Mouse (Mus musculus): ENCODE measurements around the gene Pla2g4d.

Pla2g4d gene

GRCm38 (mm10) chr2:120288995-120289394 lies at the start of gene Pla2g4d:
Gene Pla2g4d, minus strand, starts transcription at chr2:120289197.
- DNase-seq, result no peak

GRCm38 (mm10) chr2:120337886-120338285 lies 48.9 kb upstream of the Pla2g4d start:
- DNase-seq, result peak; percentile 5

GRCm38 (mm10) chr2:120331575-120331974 lies 42.6 kb upstream of the Pla2g4d start:
- no peak for DNase-seq

GRCm38 (mm10) chr2:120315077-120315476 lies 26.1 kb upstream of the Pla2g4d start:
- no peak for DNase-seq

GRCm38 (mm10) chr2:120314487-120314886 lies 25.5 kb upstream of the Pla2g4d start:
- DNase-seq, result no peak

- DNase-seq, result no peak
These were observed 25.0 kb upstream of the Pla2g4d start, which contains the start of gene Pla2g4f for GRCm38 (mm10) chr2:120313976-120314375. Gene Pla2g4f, minus strand, starts transcription at chr2:120314165.

- no peak for DNase-seq
These were observed 23.4 kb upstream of the Pla2g4d start for GRCm38 (mm10) chr2:120312276-120312825.

GRCm38 (mm10) chr2:120304113-120304512 lies 15.1 kb upstream of the Pla2g4d start:
- DNase-seq, result no peak

- no peak for DNase-seq
These were observed 12.1 kb upstream of the Pla2g4d start for GRCm38 (mm10) chr2:120301076-120301475.

- no peak for DNase-seq
These were observed 10.9 kb upstream of the Pla2g4d start for GRCm38 (mm10) chr2:120299866-120300265.

GRCm38 (mm10) chr2:120296160-120296559 lies 7.2 kb upstream of the Pla2g4d start:
- no peak for DNase-seq

- DNase-seq, result no peak
These were observed 2.6 kb upstream of the Pla2g4d start for GRCm38 (mm10) chr2:120291471-120292078.

GRCm38 (mm10) chr2:120288401-120288800 lies 596 bp downstream of the Pla2g4d start:
- DNase-seq, result no peak

GRCm38 (mm10) chr2:120285639-120286038 lies 3.4 kb downstream of the Pla2g4d start:
- no peak for DNase-seq

GRCm38 (mm10) chr2:120284705-120285104 lies 4.3 kb downstream of the Pla2g4d start:
- DNase-seq, result no peak

GRCm38 (mm10) chr2:120284094-120284493 lies 4.9 kb downstream of the Pla2g4d start:
- no peak for DNase-seq

GRCm38 (mm10) chr2:120283550-120283949 lies 5.4 kb downstream of the Pla2g4d start:
- DNase-seq, result no peak

- no peak for DNase-seq
These were observed 7.8 kb downstream of the Pla2g4d start for GRCm38 (mm10) chr2:120281221-120281620.

GRCm38 (mm10) chr2:120279961-120280360 lies 9.0 kb downstream of the Pla2g4d start:
- peak; percentile 70 for DNase-seq

GRCm38 (mm10) chr2:120276951-120277350 lies 12.0 kb downstream of the Pla2g4d start:
- no peak for DNase-seq

GRCm38 (mm10) chr2:120268635-120269034 lies 20.4 kb downstream of the Pla2g4d start:
- peak; percentile 44 for DNase-seq

- peak; percentile 27 for DNase-seq
These were observed 23.5 kb downstream of the Pla2g4d start for GRCm38 (mm10) chr2:120265523-120265922.

GRCm38 (mm10) chr2:120264858-120265257 lies 24.1 kb downstream of the Pla2g4d start:
- DNase-seq, result peak; percentile 75

- no peak for DNase-seq
These were observed 26.1 kb downstream of the Pla2g4d start for GRCm38 (mm10) chr2:120262876-120263275.

GRCm38 (mm10) chr2:120261346-120261745 lies 27.7 kb downstream of the Pla2g4d start:
- DNase-seq, result no peak

Measured in retina, postnatal 1 day (tissue).